Mouse (Mus musculus) E14TG2a.4 (cell line): ENCODE measurements around the gene Idi2.

Experiments
- CTCF ChIP-seq: conservative IDR thresholded peaks from 2 replicates; pipeline ENCODE4 v1.5.1; 2014; ENCODE audit warnings: low read length
- NANOG ChIP-seq: IDR thresholded peaks from 2 replicates; pipeline ENCODE4 v1.6.1; 2014; ENCODE audit warnings: borderline replicate concordance, low read length, mixed read lengths
- POU5F1 ChIP-seq: IDR thresholded peaks from 2 replicates; pipeline ENCODE4 v1.6.1; 2014; ENCODE audit warnings: low read length, borderline replicate concordance

DNA sequence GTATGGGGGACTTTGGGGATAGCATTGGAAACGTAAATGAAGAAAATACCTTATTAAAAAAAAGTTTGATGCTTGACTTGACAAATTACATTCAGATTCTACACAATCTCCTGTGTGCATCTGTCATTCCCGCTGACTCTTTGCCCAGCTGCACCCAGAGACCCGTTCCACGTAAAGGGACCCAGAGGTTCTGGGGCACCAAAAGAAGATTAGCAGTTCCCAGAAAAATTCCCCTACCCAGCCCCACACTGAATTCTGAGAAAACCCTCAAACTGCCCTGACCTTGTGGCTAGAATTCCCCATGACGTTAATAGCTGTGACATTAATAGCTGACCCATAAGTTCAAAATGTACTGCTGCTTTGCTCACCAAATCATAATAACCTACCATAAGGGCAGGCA is 12.6 kb downstream of the Idi2 start:
- no peak for TF ChIP-seq CTCF
- TF ChIP-seq NANOG = no peak
- no peak for TF ChIP-seq POU5F1
